Mouse (Mus musculus) forebrain, embryonic 15.5 days (tissue): ENCODE measurements around the gene Ranbp9. TPM values are rescaled to one million over a fixed set of nuclear protein-coding genes. Genes with fewer than 3 reads are reported as not detected.

ENCODE experiments used
- polyA plus RNA-seq: library from polyadenylated mRNA; unstranded; fragments of >200 nt; fragmentation: Nextera tagmentation; extraction: Ambion mirVana; gene quantifications from 2 replicates; pipeline ENCODE4 v1.2.1, GENCODE M21; 2015

Gene Ranbp9
- polyA plus RNA-seq, 1 experiment from 2014 or later, result 13.2 TPM

Other genes with a start within 250 kb of the Ranbp9 start
- 1.8 and 2.3 TPM in 2 replicates for gene Gfod1, start 177.1 kb downstream of the Ranbp9 start, polyA plus RNA-seq
- gene Sirt5, start 115.8 kb downstream of the Ranbp9 start, polyA plus RNA-seq, result 42.8 and 44.4 TPM in 2 replicates
- 177 and 189 TPM in 2 replicates for gene Nol7, start 82.9 kb downstream of the Ranbp9 start, polyA plus RNA-seq
- gene Mcur1, start 78.9 kb upstream of the Ranbp9 start, polyA plus RNA-seq, result 7.5 and 8.6 TPM in 2 replicates
- 47.8 and 50.8 TPM in 2 replicates for gene Rnf182, start 134.4 kb upstream of the Ranbp9 start, polyA plus RNA-seq